Mouse (Mus musculus) mature B cell (primary cell): ENCODE measurements around the gene Zbtb8b.

ENCODE experiments used
- in situ Hi-C: fragments of 300-500 bp; cut with MboI; formaldehyde crosslinking; loops from 2 replicates; pipeline ENCODE4 v1.14.3; 2019

Gene Zbtb8b

DNA sequence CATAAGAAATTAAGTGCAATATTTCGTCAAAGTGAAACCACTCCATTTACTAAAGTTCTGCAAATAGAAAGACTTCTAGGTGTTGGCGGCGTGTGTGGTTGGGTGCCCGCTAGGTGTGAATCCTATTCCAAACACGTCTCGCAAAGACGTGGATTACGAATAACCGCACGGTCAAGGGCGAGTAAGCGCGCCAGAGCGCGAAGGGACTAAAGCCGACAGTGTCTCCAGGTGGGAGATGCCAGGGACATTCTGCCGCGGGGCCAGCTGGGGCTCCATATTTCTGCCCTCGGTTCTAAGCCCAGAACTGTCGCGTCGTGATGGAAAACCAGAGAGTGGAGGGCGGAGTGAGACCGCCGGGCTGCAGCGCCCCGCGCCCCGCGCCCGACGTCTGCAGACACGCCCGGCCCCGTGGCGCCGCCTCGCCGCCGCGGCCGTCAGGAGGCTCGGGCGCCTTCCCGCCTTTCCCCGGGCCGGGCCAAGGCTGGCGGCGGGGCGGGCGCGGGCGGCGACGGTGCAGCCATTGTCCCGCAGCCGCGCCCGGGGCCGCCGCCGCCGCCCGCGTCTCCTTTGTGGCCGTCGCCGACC, 63.6 kb downstream of the Zbtb8b start:
- in situ Hi-C loops, result no loop called here

DNA sequence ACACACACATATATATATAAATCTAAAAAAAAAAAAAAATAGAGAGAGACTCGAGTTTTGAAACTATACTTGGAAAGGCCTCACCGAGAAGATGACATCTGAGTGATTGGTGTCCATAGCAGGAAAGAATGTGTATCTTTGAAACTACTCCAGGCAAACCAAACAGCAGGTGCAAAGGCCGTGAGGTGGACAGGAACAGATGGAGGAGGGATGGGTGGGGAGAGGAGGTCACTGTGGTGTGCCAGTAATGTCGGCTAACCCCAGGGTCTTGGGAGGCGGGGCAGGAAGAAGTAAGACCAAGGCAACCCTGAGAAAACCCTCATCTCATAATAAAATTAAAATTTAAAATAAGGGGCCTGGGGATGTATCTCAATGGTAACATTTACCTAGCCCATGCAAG, 64.8 kb downstream of the Zbtb8b start:
- in situ Hi-C loops, result no loop called here
